In genomic region chr6:94020566-94020965, GRCm38 (mm10) we compare ENCODE assay signal across 23 mouse cellular contexts.
A peak's percentile ranks its signal among the peaks of the same experiment; 100 is the strongest.
DNase-seq lines count a peak whose midpoint lies in the region; ATAC-seq and TF ChIP-seq lines count a peak whose summit lies in the region.
"Had no signal": no experiment of that assay in that cellular context is flagged by ENCODE, and none has a peak within 500 bp of the region (broad histone marks: within the 10 kb centered on the region; RNA-seq: fewer than 3 reads in every experiment).

No protein-coding gene starts in this region.

- H3K27ac ChIP-seq in forebrain, embryonic 14.5 days (ENCODE audit: low read depth, low read length): no peak overlapping the region
- H3K27ac ChIP-seq in forebrain, embryonic 16.5 days (ENCODE audit: low read length): no peak overlapping the region
- H3K27ac ChIP-seq in midbrain, postnatal 0 days (ENCODE audit: low read depth, low read length): no peak overlapping the region
- H3K27ac ChIP-seq in midbrain, embryonic 15.5 days: no peak overlapping the region
- H3K27ac ChIP-seq: embryonic facial prominence, embryonic 15.5 days; forebrain, embryonic 10.5 days; gastrocnemius, adult 2 months; heart, embryonic 13.5 days; hindbrain, embryonic 15.5 days had no signal

- no peaks in the 10 kb centered on the region for H3K36me3 ChIP-seq in forebrain, embryonic 14.5 days (ENCODE audit: control insufficient read depth, insufficient read depth, low read length)
- no peaks in the 10 kb centered on the region for H3K36me3 ChIP-seq in forebrain, embryonic 16.5 days (ENCODE audit: control insufficient read depth, insufficient read depth)
- H3K36me3 ChIP-seq in midbrain, postnatal 0 days (ENCODE audit: insufficient read depth, low read length): no peaks in the 10 kb centered on the region
- H3K36me3 ChIP-seq in midbrain, embryonic 15.5 days (replicated peaks): no peaks in the 10 kb centered on the region
- H3K36me3 ChIP-seq: embryonic facial prominence, embryonic 15.5 days; forebrain, embryonic 10.5 days; G1E; heart, embryonic 13.5 days; hindbrain, embryonic 15.5 days had no signal

- DNase-seq in forebrain, embryonic 14.5 days (ENCODE audit: low spot score): peak; percentile 40
- peak; percentile 5 for DNase-seq in left cerebral cortex, adult 11 months (ENCODE audit: low spot score)
- no peak for DNase-seq in left cerebral cortex, postnatal 10 days (ENCODE audit: extremely low spot score in 1 of 2, low spot score in 2 of 2)
- DNase-seq in midbrain, postnatal 0 days (ENCODE audit: low spot score): peak; percentile 62
- DNase-seq in brain, embryonic 14.5 days (ENCODE audit: low read depth): peak; percentile 65
- DNase-seq: adrenal gland, postnatal 14 days; B cell, adult 2 months; cerebellum, adult 8-10 months; cerebellum, postnatal 14 days; embryo, embryonic 11 days; gastrocnemius, adult 2 months; gastrocnemius, postnatal 25 days; heart, adult 11 months; heart, postnatal 36 days had no signal

- intact Hi-C loops in left cerebral cortex, postnatal 10 days (cut with DNase I): no loop called here

- ATAC-seq in forebrain, embryonic 14.5 days: no peak
- no peak for ATAC-seq in forebrain, embryonic 16.5 days
- ATAC-seq in midbrain, postnatal 0 days (ENCODE audit: low FRiP score): 0 out of 2 replicates have a peak, but pooled peaks have one; percentile 34
- ATAC-seq in midbrain, embryonic 15.5 days (replicated peaks): no peak
- ATAC-seq: CD4-positive, CD25-positive, alpha-beta regulatory T cell, adult 4 months had no signal

- no peaks in the 10 kb centered on the region for H3K27me3 ChIP-seq in forebrain, embryonic 14.5 days (replicated peaks; ENCODE audit: control insufficient read depth, insufficient read depth, low read length)
- no peaks in the 10 kb centered on the region for H3K27me3 ChIP-seq in forebrain, embryonic 16.5 days (replicated peaks; ENCODE audit: control insufficient read depth, insufficient read depth, low read length)
- H3K27me3 ChIP-seq in midbrain, postnatal 0 days (ENCODE audit: insufficient read depth, low read length): no peaks in the 10 kb centered on the region
- H3K27me3 ChIP-seq in midbrain, embryonic 15.5 days (replicated peaks): no peaks in the 10 kb centered on the region
- H3K27me3 ChIP-seq: embryonic facial prominence, embryonic 15.5 days; heart, embryonic 13.5 days; hindbrain, embryonic 15.5 days had no signal

- TF ChIP-seq CTCF in midbrain, postnatal 0 days (IDR thresholded peaks at IDR 0.05): no peak
- TF ChIP-seq CTCF in brain, embryonic 14.5 days (IDR thresholded peaks at IDR 0.05; ENCODE audit: borderline replicate concordance, extremely low read depth, insufficient read depth, insufficient read length): no peak

- no peaks in the 10 kb centered on the region for H3K9me3 ChIP-seq in forebrain, embryonic 14.5 days (replicated peaks; ENCODE audit: control insufficient read depth, low read length)
- no peaks in the 10 kb centered on the region for H3K9me3 ChIP-seq in forebrain, embryonic 16.5 days (ENCODE audit: control insufficient read depth, low read length)
- no peaks in the 10 kb centered on the region for H3K9me3 ChIP-seq in midbrain, postnatal 0 days (ENCODE audit: low read length)
- H3K9me3 ChIP-seq in midbrain, embryonic 15.5 days: no peaks in the 10 kb centered on the region
- H3K9me3 ChIP-seq: embryonic facial prominence, embryonic 15.5 days; forebrain, embryonic 10.5 days; heart, embryonic 13.5 days; hindbrain, embryonic 15.5 days had no signal

- 76% methylated on average over 4 of the region's 4 CpGs for WGBS in forebrain, embryonic 14.5 days
- 65% methylated on average over 4 of the region's 4 CpGs for WGBS in forebrain, embryonic 16.5 days
- WGBS in midbrain, postnatal 0 days: 35% methylated on average over 4 of the region's 4 CpGs
- 28% methylated on average over 4 of the region's 4 CpGs for WGBS in midbrain, embryonic 15.5 days

- H3K4me2 ChIP-seq in forebrain, embryonic 14.5 days (ENCODE audit: low read length): no peak overlapping the region
- H3K4me2 ChIP-seq in forebrain, embryonic 16.5 days (ENCODE audit: low read length): no peak overlapping the region
- no peak overlapping the region for H3K4me2 ChIP-seq in midbrain, postnatal 0 days (ENCODE audit: low read depth, low read length, poor library complexity, severe bottlenecking)
- H3K4me2 ChIP-seq in midbrain, embryonic 15.5 days: no peak overlapping the region
- H3K4me2 ChIP-seq: embryonic facial prominence, embryonic 15.5 days; heart, embryonic 13.5 days; hindbrain, embryonic 15.5 days had no signal

- peaks cover 3% of the 10 kb centered on the region for H3K4me1 ChIP-seq in forebrain, embryonic 14.5 days (ENCODE audit: control insufficient read depth, insufficient read depth, low read length)
- no peaks in the 10 kb centered on the region; the same call in 1 of the 2 replicates for H3K4me1 ChIP-seq in forebrain, embryonic 16.5 days (replicated peaks; ENCODE audit: control insufficient read depth, insufficient read depth, low read length)
- no peaks in the 10 kb centered on the region for H3K4me1 ChIP-seq in midbrain, postnatal 0 days (ENCODE audit: insufficient read depth, low read length)
- H3K4me1 ChIP-seq in midbrain, embryonic 15.5 days: peaks cover 22% of the 10 kb centered on the region

- H3K9ac ChIP-seq in forebrain, embryonic 14.5 days (ENCODE audit: low read length): no peak overlapping the region
- H3K9ac ChIP-seq in forebrain, embryonic 16.5 days (replicated peaks; ENCODE audit: low read depth, low read length): no peak overlapping the region
- H3K9ac ChIP-seq in midbrain, postnatal 0 days (replicated peaks; ENCODE audit: low read length, poor library complexity, severe bottlenecking): no peak overlapping the region
- no peak overlapping the region for H3K9ac ChIP-seq in midbrain, embryonic 15.5 days
- H3K9ac ChIP-seq: embryonic facial prominence, embryonic 15.5 days; heart, embryonic 13.5 days; hindbrain, embryonic 15.5 days had no signal

- no peak overlapping the region for H3K4me3 ChIP-seq in forebrain, embryonic 14.5 days (ENCODE audit: low read depth, low read length)
- H3K4me3 ChIP-seq in forebrain, embryonic 16.5 days (replicated peaks; ENCODE audit: low read length): no peak overlapping the region
- no peak overlapping the region for H3K4me3 ChIP-seq in midbrain, postnatal 0 days (ENCODE audit: low read depth, low read length)
- no peak overlapping the region for H3K4me3 ChIP-seq in midbrain, embryonic 15.5 days
- H3K4me3 ChIP-seq: embryonic facial prominence, embryonic 15.5 days; erythroblast, embryonic 14.5 days; forebrain, embryonic 10.5 days; gastrocnemius, adult 2 months; heart, embryonic 13.5 days; hindbrain, embryonic 15.5 days had no signal

- TF ChIP-seq POLR2A in brain, embryonic 14.5 days (IDR thresholded peaks at IDR 0.05; ENCODE audit: borderline replicate concordance, extremely low read depth, insufficient read depth, insufficient read length, poor library complexity, severe bottlenecking): no peak

Comparison
In these comparisons a context has a peak if more than half of its experiments do, and no peak if none do; other contexts are left out.
1. DNase-seq: peak in forebrain, embryonic 14.5 days (single experiment), left cerebral cortex, adult 11 months (single experiment), midbrain, postnatal 0 days (single experiment) and brain, embryonic 14.5 days (single experiment); none in left cerebral cortex, postnatal 10 days (0 of 2).